Mouse (Mus musculus) testis, postnatal 14 days (tissue): ENCODE data around the gene Slc5a10.

Experiments used
- DNase-seq: peaks from one replicate; pipeline ENCODE4 v3.0.0; 2021; ENCODE audit warnings: low spot score

Slc5a10 gene

DNA sequence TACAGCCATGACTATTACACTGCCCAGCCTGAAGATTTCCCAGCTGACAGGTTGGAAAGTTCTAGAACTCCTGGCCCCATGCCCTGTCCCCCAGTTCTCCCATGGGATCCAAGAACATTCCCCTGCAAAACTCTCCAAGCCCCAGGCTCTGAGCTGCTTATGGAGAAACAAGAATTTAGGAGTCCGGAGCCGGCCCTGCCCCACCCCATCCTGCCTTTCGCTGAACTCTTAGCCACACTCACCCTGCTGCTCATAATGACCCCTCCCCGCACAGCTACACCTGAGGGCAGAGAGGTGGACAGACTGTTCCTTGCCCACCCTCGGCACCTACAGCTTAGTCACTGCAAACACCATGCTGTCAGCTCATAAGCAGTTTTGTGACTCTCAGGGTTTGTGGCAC lies 52.8 kb downstream of the Slc5a10 start:
- no peak for DNase-seq

DNA sequence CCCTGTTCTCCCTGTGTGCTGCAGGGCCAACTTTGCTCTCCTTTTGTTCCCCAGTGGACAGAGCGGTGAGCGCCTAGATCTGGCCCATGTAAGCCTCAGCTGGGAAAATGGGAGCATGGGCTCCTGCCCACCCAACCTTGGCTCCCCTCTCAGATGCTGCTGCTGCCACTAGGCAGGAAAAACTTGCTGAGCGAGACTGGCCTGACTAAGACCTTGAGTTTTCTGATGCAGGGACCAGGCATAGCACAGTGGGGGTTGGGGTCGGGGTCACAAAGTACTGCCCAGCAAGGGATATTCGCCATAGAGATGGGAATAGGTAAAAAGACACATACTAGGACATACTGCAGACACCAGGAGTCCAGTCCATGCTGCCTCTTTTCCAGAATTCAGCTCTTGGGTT lies 53.4 kb downstream of the Slc5a10 start:
- no peak for DNase-seq

DNA sequence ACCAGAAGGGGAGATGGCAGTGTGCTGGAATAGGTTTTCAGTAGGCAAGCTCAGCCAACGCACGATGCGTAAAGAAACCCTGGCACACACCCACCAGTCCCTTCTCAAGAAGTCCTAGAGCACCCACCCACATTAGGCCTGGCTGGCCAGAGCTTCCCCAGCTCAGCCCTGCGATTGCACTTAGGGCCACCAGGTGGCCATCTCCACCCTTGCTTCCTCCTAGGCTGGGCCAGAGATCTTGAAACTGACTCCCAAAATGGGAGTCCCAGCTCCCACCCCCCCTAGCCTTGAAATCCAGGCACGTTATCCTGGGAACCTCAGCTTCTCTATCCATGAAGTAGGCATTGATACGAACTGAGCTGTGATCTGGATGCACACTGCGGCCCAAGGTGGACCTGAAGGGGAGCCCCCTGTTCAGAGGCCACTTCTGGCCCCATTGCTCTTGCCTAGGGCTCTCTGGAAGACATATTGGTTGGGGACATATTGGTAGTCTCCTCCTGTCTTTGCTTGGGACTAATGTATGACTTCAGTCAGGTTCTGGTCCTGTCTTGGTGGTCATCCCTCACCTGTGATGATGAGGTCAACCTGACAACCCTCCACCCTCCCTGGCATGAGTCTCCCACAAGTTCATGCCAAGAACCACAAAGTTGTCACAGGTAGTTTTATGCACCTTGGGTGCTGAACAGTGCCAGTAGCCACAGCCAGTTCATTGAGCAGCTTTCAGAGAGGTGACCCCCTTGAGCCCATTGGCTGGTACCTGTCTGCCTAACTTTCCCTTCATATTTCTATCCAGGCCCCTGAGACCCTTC lies 54.4 kb downstream of the Slc5a10 start:
- DNase-seq, result no peak

DNA sequence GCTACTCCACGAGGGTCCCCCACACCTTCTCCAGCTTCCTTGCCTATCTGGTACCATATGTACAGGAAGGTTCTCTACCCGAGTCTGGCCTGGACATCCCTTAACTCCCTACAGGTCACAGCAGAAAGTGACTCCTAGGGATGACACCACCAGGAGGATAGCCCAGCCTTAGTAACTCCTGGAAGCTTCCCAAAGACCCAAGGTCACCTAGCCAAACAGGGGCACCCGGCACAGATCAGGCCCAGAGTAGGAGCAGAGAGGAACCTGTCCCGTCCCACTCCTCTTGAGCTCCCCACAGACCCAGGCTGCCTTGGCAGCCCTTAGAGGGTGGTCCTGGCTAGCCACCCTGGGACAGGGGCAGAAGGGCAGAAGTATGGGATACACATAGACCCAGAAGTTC lies 55.2 kb downstream of the Slc5a10 start:
- no peak for DNase-seq

- DNase-seq, result no peak
Measured at GRCm38 (mm10) chr11:61662189-61662588, 58.4 kb downstream of the Slc5a10 start.

- DNase-seq, result no peak
Measured at GRCm38 (mm10) chr11:61660806-61661392, 59.7 kb downstream of the Slc5a10 start.

- no peak for DNase-seq
Measured at GRCm38 (mm10) chr11:61660001-61660400, 60.6 kb downstream of the Slc5a10 start.

DNA sequence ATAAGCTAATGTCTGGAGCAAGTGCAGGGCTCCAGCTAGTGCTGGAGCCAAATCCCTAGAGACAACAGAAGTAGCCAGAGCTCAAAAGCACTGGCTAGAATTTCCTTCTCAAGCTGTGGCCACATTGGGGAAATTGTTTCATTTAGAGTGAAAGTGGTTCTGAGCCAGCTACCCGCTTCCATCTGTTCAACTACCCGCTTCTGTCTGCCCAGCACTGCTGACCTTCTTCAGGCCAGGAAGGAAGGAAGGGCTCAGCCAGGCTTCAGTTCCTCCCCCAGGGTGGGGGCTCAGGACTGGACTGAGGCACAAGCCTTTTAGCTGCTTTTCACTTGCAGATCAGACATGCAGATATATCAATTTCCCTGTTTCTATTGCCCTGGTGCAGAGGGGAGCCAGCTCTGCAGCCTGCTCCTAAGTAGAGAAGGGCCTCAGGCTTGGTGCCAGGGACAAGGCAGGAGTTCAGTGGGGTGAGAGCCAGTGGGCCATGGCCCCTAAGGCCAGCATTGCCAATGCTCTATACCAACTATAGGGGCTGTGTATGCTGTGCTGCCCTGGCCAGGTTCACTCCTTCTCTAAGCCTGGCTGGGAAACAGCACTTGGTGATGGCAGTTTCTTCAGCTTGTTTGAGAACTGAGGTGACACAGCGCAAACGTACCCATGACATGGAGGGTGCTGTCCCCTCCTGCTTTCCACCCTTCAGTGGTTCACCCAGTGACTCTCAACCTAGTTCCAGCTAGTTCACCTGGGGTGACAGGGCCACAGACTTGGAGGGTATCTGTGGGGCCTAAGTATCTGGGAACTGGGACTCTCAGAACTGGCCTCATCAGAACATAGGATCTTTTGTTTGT lies 61.4 kb downstream of the Slc5a10 start:
- no peak for DNase-seq

- no peak for DNase-seq
Measured at GRCm38 (mm10) chr11:61658360-61658922, 62.2 kb downstream of the Slc5a10 start.

GRCm38 (mm10) chr11:61657432-61657831 lies 63.2 kb downstream of the Slc5a10 start:
- DNase-seq, result no peak

GRCm38 (mm10) chr11:61656148-61656850 lies 64.3 kb downstream of the Slc5a10 start:
- no peak for DNase-seq

DNA sequence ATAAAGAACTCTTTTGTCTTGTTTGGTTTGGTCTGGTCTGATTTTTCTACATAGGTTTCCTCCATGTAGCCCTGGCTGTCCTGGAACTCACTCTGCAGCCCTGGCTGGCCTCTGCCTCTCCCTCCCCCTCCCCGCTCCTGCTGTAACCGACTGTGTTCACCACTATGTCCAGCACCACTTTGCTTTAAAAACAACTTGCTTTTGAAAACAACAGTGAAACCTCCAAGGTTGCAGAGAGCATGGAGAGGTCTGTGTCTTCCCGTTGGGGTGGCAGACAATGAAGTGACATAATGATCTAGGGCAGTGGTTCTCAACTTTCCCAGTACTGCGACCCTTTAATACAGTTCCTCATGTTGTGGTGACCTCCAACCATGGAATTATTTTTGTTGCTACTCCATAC lies 65.0 kb downstream of the Slc5a10 start:
- no peak for DNase-seq

- DNase-seq, result no peak
Measured at GRCm38 (mm10) chr11:61654786-61655311, 65.8 kb downstream of the Slc5a10 start.

- no peak for DNase-seq
Measured at GRCm38 (mm10) chr11:61653568-61653967, 67.1 kb downstream of the Slc5a10 start.

GRCm38 (mm10) chr11:61652686-61653447 lies 67.8 kb downstream of the Slc5a10 start, which contains the start of gene Grap:
Gene Grap (plus strand): TSS chr11:61653265.
- DNase-seq, result no peak

DNA sequence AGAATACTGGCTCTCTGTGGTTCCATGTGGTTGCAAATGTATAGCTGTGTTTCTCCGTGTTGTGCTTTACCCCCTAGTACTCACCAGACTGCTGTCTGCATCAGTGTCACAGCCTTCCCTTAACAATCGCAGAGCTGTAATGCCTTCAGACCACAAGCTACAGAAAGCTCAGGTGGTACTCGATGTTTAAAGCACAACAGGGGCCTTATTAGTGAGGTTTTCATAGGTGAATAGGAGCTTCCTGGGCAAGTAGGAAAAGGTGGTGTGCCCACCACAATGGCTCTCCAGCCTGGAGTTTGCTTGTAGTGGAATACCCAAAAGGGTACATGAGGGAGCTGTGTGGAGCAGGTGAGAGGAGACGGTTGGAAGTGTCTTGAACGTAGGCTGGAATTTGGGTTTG lies 68.4 kb downstream of the Slc5a10 start:
- DNase-seq, result no peak

- DNase-seq, result no peak
Measured at GRCm38 (mm10) chr11:61650470-61651265, 70.0 kb downstream of the Slc5a10 start.

DNA sequence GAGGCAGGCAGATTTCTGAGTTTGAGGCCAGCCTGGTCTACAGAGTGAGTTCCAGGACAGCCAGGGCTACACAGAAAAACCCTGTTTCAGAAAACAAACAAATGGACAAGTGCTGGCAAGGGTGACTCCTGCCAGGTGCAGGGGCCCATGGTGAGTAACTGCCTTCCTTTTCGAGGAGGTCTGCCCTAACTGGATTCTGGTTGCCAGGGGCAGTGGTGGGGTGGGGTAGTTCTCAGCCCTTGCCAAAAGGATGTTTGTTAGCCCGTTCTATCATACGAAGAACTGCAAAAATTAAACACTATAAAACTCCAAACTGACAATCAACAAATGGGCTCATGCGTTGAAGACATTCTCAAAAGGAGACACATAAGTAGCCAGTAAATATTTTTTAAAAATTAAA lies 71.0 kb downstream of the Slc5a10 start:
- DNase-seq, result no peak

- DNase-seq, result no peak
Measured at GRCm38 (mm10) chr11:61649163-61649580, 71.5 kb downstream of the Slc5a10 start.

- no peak for DNase-seq
Measured at GRCm38 (mm10) chr11:61648749-61649115, 71.9 kb downstream of the Slc5a10 start.
